Mouse (Mus musculus): ENCODE data around the gene Tctn3. TPM values are rescaled to one million over a fixed set of nuclear protein-coding genes. Genes with fewer than 3 reads are reported as not detected.

The Tctn3 gene
- polyA plus RNA-seq, 1 experiment from 2014 or later: 1.3 TPM

- H3K4me3 ChIP-seq (ENCODE audit: low read depth, low read length): no peak overlapping the region
- H3K36me3 ChIP-seq (ENCODE audit: control insufficient read depth, insufficient read depth): no peaks in the 10 kb centered on the region
- H3K27me3 ChIP-seq (ENCODE audit: control insufficient read depth, insufficient read depth, low read depth, low read length): no peaks in the 10 kb centered on the region
- no peaks in the 10 kb centered on the region for H3K9me3 ChIP-seq (replicated peaks; ENCODE audit: control insufficient read depth, low read length)
- H3K4me1 ChIP-seq (ENCODE audit: control insufficient read depth, low read depth, low read length): peaks cover 9% of the 10 kb centered on the region
- no peak for ATAC-seq (ENCODE audit: low read depth)
- no peak overlapping the region for H3K27ac ChIP-seq (ENCODE audit: low read length)
- H3K9ac ChIP-seq (ENCODE audit: low read depth, low read length): no peak overlapping the region
- 27% methylated on average over 9 of the region's 9 CpGs for WGBS (ENCODE audit: insufficient replicate concordance)
- H3K4me2 ChIP-seq (ENCODE audit: low read depth, low read length): no peak overlapping the region
Observed at GRCm38 (mm10) chr19:40647319-40648158, 35.5 kb upstream of the Tctn3 start.

GRCm38 (mm10) chr19:40646379-40646778 is 34.3 kb upstream of the Tctn3 start:
- Histone ChIP-seq H3K36me3 (ENCODE audit: control insufficient read depth, insufficient read depth) (no peaks in the 10 kb centered on the region), H3K27me3 (ENCODE audit: control insufficient read depth, insufficient read depth, low read depth, low read length) (no peaks in the 10 kb centered on the region), H3K4me3 (ENCODE audit: low read depth, low read length) (no peak overlapping the region), H3K4me1 (ENCODE audit: control insufficient read depth, low read depth, low read length) (peaks cover 9% of the 10 kb centered on the region), H3K9me3 (replicated peaks; ENCODE audit: control insufficient read depth, low read length) (no peaks in the 10 kb centered on the region), H3K4me2 (ENCODE audit: low read depth, low read length) (no peak overlapping the region), H3K27ac (ENCODE audit: low read length) (no peak overlapping the region), H3K9ac (ENCODE audit: low read depth, low read length) (no peak overlapping the region)
- ATAC-seq (ENCODE audit: low read depth): no peak
- WGBS (ENCODE audit: insufficient replicate concordance): 51% methylated on average over 6 of the region's 6 CpGs

- Histone ChIP-seq H3K27me3 (ENCODE audit: control insufficient read depth, insufficient read depth, low read depth, low read length) (no peaks in the 10 kb centered on the region), H3K27ac (ENCODE audit: low read length) (no peak overlapping the region), H3K4me2 (ENCODE audit: low read depth, low read length) (no peak overlapping the region), H3K9ac (ENCODE audit: low read depth, low read length) (no peak overlapping the region), H3K4me1 (ENCODE audit: control insufficient read depth, low read depth, low read length) (peaks cover 9% of the 10 kb centered on the region), H3K36me3 (ENCODE audit: control insufficient read depth, insufficient read depth) (no peaks in the 10 kb centered on the region), H3K4me3 (ENCODE audit: low read depth, low read length) (no peak overlapping the region), H3K9me3 (replicated peaks; ENCODE audit: control insufficient read depth, low read length) (no peaks in the 10 kb centered on the region)
- 80% methylated on average over 1 of the region's 1 CpGs for WGBS (ENCODE audit: insufficient replicate concordance)
- ATAC-seq (ENCODE audit: low read depth): no peak
Observed at GRCm38 (mm10) chr19:40643846-40644245, 31.8 kb upstream of the Tctn3 start.

GRCm38 (mm10) chr19:40640799-40641198 is 28.8 kb upstream of the Tctn3 start:
- H3K9me3 ChIP-seq (replicated peaks; ENCODE audit: control insufficient read depth, low read length): no peaks in the 10 kb centered on the region
- no peak overlapping the region for H3K9ac ChIP-seq (ENCODE audit: low read depth, low read length)
- no peaks in the 10 kb centered on the region for H3K36me3 ChIP-seq (ENCODE audit: control insufficient read depth, insufficient read depth)
- H3K4me3 ChIP-seq (ENCODE audit: low read depth, low read length): no peak overlapping the region
- no peak overlapping the region for H3K27ac ChIP-seq (ENCODE audit: low read length)
- H3K27me3 ChIP-seq (ENCODE audit: control insufficient read depth, insufficient read depth, low read depth, low read length): no peaks in the 10 kb centered on the region
- 55% methylated on average over 2 of the region's 2 CpGs for WGBS (ENCODE audit: insufficient replicate concordance)
- H3K4me2 ChIP-seq (ENCODE audit: low read depth, low read length): no peak overlapping the region
- peaks cover 5% of the 10 kb centered on the region for H3K4me1 ChIP-seq (ENCODE audit: control insufficient read depth, low read depth, low read length)
- no peak for ATAC-seq (ENCODE audit: low read depth)

- Histone ChIP-seq H3K27me3 (ENCODE audit: control insufficient read depth, insufficient read depth, low read depth, low read length) (no peaks in the 10 kb centered on the region), H3K4me1 (ENCODE audit: control insufficient read depth, low read depth, low read length) (peaks cover 5% of the 10 kb centered on the region), H3K4me2 (ENCODE audit: low read depth, low read length) (no peak overlapping the region), H3K9ac (ENCODE audit: low read depth, low read length) (no peak overlapping the region), H3K36me3 (ENCODE audit: control insufficient read depth, insufficient read depth) (no peaks in the 10 kb centered on the region), H3K27ac (ENCODE audit: low read length) (no peak overlapping the region), H3K9me3 (replicated peaks; ENCODE audit: control insufficient read depth, low read length) (no peaks in the 10 kb centered on the region), H3K4me3 (ENCODE audit: low read depth, low read length) (no peak overlapping the region)
- no peak for ATAC-seq (ENCODE audit: low read depth)
- 47% methylated on average over 11 of the region's 11 CpGs for WGBS (ENCODE audit: insufficient replicate concordance)
Observed at GRCm38 (mm10) chr19:40639729-40640304, 27.8 kb upstream of the Tctn3 start.

GRCm38 (mm10) chr19:40638582-40638981 is 26.5 kb upstream of the Tctn3 start:
- ATAC-seq (ENCODE audit: low read depth): no peak
- no peak overlapping the region for H3K9ac ChIP-seq (ENCODE audit: low read depth, low read length)
- WGBS (ENCODE audit: insufficient replicate concordance): 68% methylated on average over 5 of the region's 5 CpGs
- H3K27me3 ChIP-seq (ENCODE audit: control insufficient read depth, insufficient read depth, low read depth, low read length): no peaks in the 10 kb centered on the region
- H3K36me3 ChIP-seq (ENCODE audit: control insufficient read depth, insufficient read depth): no peaks in the 10 kb centered on the region
- H3K9me3 ChIP-seq (replicated peaks; ENCODE audit: control insufficient read depth, low read length): no peaks in the 10 kb centered on the region
- H3K4me2 ChIP-seq (ENCODE audit: low read depth, low read length): no peak overlapping the region
- H3K4me3 ChIP-seq (ENCODE audit: low read depth, low read length): no peak overlapping the region
- no peak overlapping the region for H3K27ac ChIP-seq (ENCODE audit: low read length)
- peaks cover 5% of the 10 kb centered on the region for H3K4me1 ChIP-seq (ENCODE audit: control insufficient read depth, low read depth, low read length)

GRCm38 (mm10) chr19:40637601-40638000 is 25.6 kb upstream of the Tctn3 start:
- no peak overlapping the region for H3K27ac ChIP-seq (ENCODE audit: low read length)
- H3K4me2 ChIP-seq (ENCODE audit: low read depth, low read length): no peak overlapping the region
- no peaks in the 10 kb centered on the region for H3K27me3 ChIP-seq (ENCODE audit: control insufficient read depth, insufficient read depth, low read depth, low read length)
- ATAC-seq (ENCODE audit: low read depth): no peak
- H3K36me3 ChIP-seq (ENCODE audit: control insufficient read depth, insufficient read depth): no peaks in the 10 kb centered on the region
- peaks cover 5% of the 10 kb centered on the region for H3K4me1 ChIP-seq (ENCODE audit: control insufficient read depth, low read depth, low read length)
- H3K9ac ChIP-seq (ENCODE audit: low read depth, low read length): no peak overlapping the region
- no peak overlapping the region for H3K4me3 ChIP-seq (ENCODE audit: low read depth, low read length)
- 26% methylated on average over 7 of the region's 7 CpGs for WGBS (ENCODE audit: insufficient replicate concordance)
- no peaks in the 10 kb centered on the region for H3K9me3 ChIP-seq (replicated peaks; ENCODE audit: control insufficient read depth, low read length)

GRCm38 (mm10) chr19:40637091-40637490 is 25.1 kb upstream of the Tctn3 start:
- H3K9me3 ChIP-seq (replicated peaks; ENCODE audit: control insufficient read depth, low read length): no peaks in the 10 kb centered on the region
- H3K27me3 ChIP-seq (ENCODE audit: control insufficient read depth, insufficient read depth, low read depth, low read length): no peaks in the 10 kb centered on the region
- no peak overlapping the region for H3K9ac ChIP-seq (ENCODE audit: low read depth, low read length)
- 0 out of 2 replicates have a peak overlapping the region, but pooled peaks have one; percentile 16 for H3K27ac ChIP-seq (ENCODE audit: low read length)
- WGBS (ENCODE audit: insufficient replicate concordance): 9% methylated on average over 4 of the region's 4 CpGs
- no peak overlapping the region for H3K4me2 ChIP-seq (ENCODE audit: low read depth, low read length)
- H3K4me3 ChIP-seq (ENCODE audit: low read depth, low read length): no peak overlapping the region
- H3K36me3 ChIP-seq (ENCODE audit: control insufficient read depth, insufficient read depth): no peaks in the 10 kb centered on the region
- 0 out of 2 replicates have a peak, but pooled peaks have one; percentile 19 for ATAC-seq (ENCODE audit: low read depth)
- H3K4me1 ChIP-seq (ENCODE audit: control insufficient read depth, low read depth, low read length): peaks cover 5% of the 10 kb centered on the region

GRCm38 (mm10) chr19:40633144-40633543 is 21.1 kb upstream of the Tctn3 start:
- no peak overlapping the region for H3K4me3 ChIP-seq (ENCODE audit: low read depth, low read length)
- H3K4me1 ChIP-seq (ENCODE audit: control insufficient read depth, low read depth, low read length): peaks cover 5% of the 10 kb centered on the region
- no peak overlapping the region for H3K4me2 ChIP-seq (ENCODE audit: low read depth, low read length)
- H3K27me3 ChIP-seq (ENCODE audit: control insufficient read depth, insufficient read depth, low read depth, low read length): no peaks in the 10 kb centered on the region
- no peak for ATAC-seq (ENCODE audit: low read depth)
- no peaks in the 10 kb centered on the region for H3K9me3 ChIP-seq (replicated peaks; ENCODE audit: control insufficient read depth, low read length)
- no peak overlapping the region for H3K27ac ChIP-seq (ENCODE audit: low read length)
- 42% methylated on average over 1 of the region's 1 CpGs for WGBS (ENCODE audit: insufficient replicate concordance)
- no peak overlapping the region for H3K9ac ChIP-seq (ENCODE audit: low read depth, low read length)
- no peaks in the 10 kb centered on the region for H3K36me3 ChIP-seq (ENCODE audit: control insufficient read depth, insufficient read depth)
